Mouse (Mus musculus): ENCODE data around the gene Ppp6r3. TPM values are rescaled to one million over a fixed set of nuclear protein-coding genes. Genes with fewer than 3 reads are reported as not detected.

Gene Ppp6r3
- polyA plus RNA-seq (2012; rRNA removed; ENCODE audit: low replicate concordance) = 39.5 and 51.1 TPM in 2 replicates

GRCm38 (mm10) chr19:3575632-3576384, at the start of gene Ppp6r3:
TSS of gene Ppp6r3 (minus strand) at chr19:3575749.

GRCm38 (mm10) chr19:3414268-3414733, 161.2 kb downstream of the Ppp6r3 start, which contains the start of gene Gal:
TSS of gene Gal (minus strand) at chr19:3414544.

Other genes with a start within 250 kb of the Ppp6r3 start
- gene Tesmin, start 186.9 kb downstream of the Ppp6r3 start, polyA plus RNA-seq (2012; rRNA removed; ENCODE audit: low replicate concordance) = 0.22 and 0.65 TPM in 2 replicates
- 0.92 TPM in 1 of 2 replicates, not detected in the other for gene Gal, start 161.2 kb downstream of the Ppp6r3 start, polyA plus RNA-seq (2012; rRNA removed; ENCODE audit: low replicate concordance)
- 40.5 and 58.6 TPM in 2 replicates for gene Lrp5, start 110.8 kb upstream of the Ppp6r3 start, polyA plus RNA-seq (2012; rRNA removed; ENCODE audit: low replicate concordance)
- gene 1810055G02Rik, start 132.5 kb upstream of the Ppp6r3 start, polyA plus RNA-seq (2012; rRNA removed; ENCODE audit: low replicate concordance) = 44.8 and 45.6 TPM in 2 replicates
- 13.7 and 17.2 TPM in 2 replicates for gene Kmt5b, start 191.7 kb upstream of the Ppp6r3 start, polyA plus RNA-seq (2012; rRNA removed; ENCODE audit: low replicate concordance)

Data from mammary gland, adult 2 months (tissue).